Mouse (Mus musculus) embryonic fibroblast, embryonic 13.5 days (primary cell): Measurements from ENCODE around the gene Pappa. TPM values are rescaled to one million over a fixed set of nuclear protein-coding genes. Genes with fewer than 3 reads are reported as not detected.

Experiments
- H3K27ac ChIP-seq: 2 replicates; pipeline ENCODE4 v1.5.1; 2012; ENCODE audit warnings: low read length, control low read depth, inconsistent platforms; ENCODE audit not compliant: insufficient read depth
- H3K4me1 ChIP-seq: 2 replicates; pipeline ENCODE4 v1.6.1; 2011; ENCODE audit warnings: low read length; ENCODE audit not compliant: control insufficient read depth, insufficient read depth
- H3K4me3 ChIP-seq: 2 replicates; pipeline ENCODE4 v1.5.1; 2011; ENCODE audit warnings: mild to moderate bottlenecking, control low read depth, low read length; ENCODE audit not compliant: insufficient read depth
- CTCF ChIP-seq: IDR thresholded peaks from 2 replicates; pipeline ENCODE4 v1.5.1; 2011; ENCODE audit warnings: mild to moderate bottlenecking, control low read depth, low read length, moderate library complexity, borderline replicate concordance; ENCODE audit not compliant: insufficient read depth
- POLR2A ChIP-seq: IDR thresholded peaks from 2 replicates; pipeline ENCODE4 v1.6.1; 2011; ENCODE audit warnings: low read depth, mild to moderate bottlenecking, control low read depth, low read length, moderate library complexity
- polyA plus RNA-seq: library from polyadenylated mRNA; stranded (reverse); fragments of >200 nt; gene quantifications from 2 replicates; pipeline ENCODE4 v1.2.4, GENCODE M21; 2011; ENCODE audit warnings: low read depth; ENCODE audit not compliant: missing spikeins, insufficient read length

Gene Pappa
- polyA plus RNA-seq, 1 experiment, result 59.8 TPM

DNA sequence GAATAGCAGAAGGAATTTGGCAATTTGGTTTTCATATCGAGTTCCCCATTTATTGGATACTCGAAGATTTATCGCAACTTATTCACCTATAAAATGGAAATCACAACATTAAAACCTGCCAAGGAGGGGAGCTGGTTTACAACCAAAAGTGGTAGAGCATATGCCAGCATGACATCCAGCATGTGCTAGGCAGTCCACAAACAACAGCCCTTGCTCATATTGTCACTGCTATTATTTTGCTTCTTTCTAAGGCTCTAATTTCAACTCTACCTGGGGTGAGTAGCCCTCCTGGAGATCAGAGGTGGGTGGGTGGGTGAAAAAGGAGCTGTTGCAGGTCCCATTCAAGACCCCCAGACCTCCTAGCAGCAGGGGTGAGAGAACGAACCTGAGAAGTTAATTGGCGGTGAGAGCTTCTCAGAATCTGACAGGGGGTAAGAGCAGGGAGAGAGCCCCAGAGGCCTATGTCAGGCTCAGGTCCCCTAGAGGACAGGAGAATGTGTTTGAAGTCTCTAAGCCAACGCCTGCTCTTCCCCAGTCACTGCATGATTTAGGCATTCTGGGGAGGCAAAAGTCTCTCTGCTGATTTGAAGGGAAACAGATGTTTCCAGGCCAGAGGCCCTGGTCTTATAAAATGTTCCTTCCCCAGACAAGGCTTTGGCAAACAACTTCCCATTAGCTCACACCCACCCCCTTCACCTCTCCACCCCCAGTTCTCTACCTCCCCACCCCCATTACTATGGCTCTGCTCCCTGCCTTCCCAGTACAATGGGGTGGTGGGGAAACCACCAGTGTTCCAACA, 279.1 kb downstream of the Pappa start:
- Histone ChIP-seq H3K4me3 (no peak overlapping the region), H3K27ac (no peak overlapping the region)
- TF ChIP-seq CTCF (no peak), POLR2A (no peak)

More for the DNA sequence above, 279.1 kb downstream of the Pappa start:
- H3K4me1 ChIP-seq, result no peaks in the 10 kb centered on the region; the same call in 1 of the 2 replicates
